Mouse (Mus musculus) forebrain, embryonic 11.5 days (tissue): ENCODE data around the gene Polr2c. TPM values are rescaled to one million over a fixed set of nuclear protein-coding genes. Genes with fewer than 3 reads are reported as not detected.
A peak's percentile ranks its signal among the peaks of the same experiment; 100 is the strongest.
"Not testable (repeated sequence)": the region's sequence is repeated elsewhere in the genome, so short reads cannot be mapped to it uniquely, and the experiment has no call there.

Source experiments
- ATAC-seq: fragments of 200-750 bp; cut with Nextera tagmentation; replicated peaks from 2 replicates; pipeline ENCODE4 v1.8.0; 2017; ENCODE audit warnings: moderate TSS enrichment; ENCODE audit not compliant: low FRiP score
- DNase-seq: peaks from one replicate; pipeline ENCODE4 v3.0.0-alpha.2; 2017; ENCODE audit warnings: low spot score
- H3K27ac ChIP-seq: fragments of 300-500 bp; sonication (generic); 2 replicates; pipeline ENCODE4 v1.5.1; 2014; ENCODE audit warnings: low read depth, low read length
- H3K27me3 ChIP-seq: fragments of 300-500 bp; sonication (generic); 2 replicates; pipeline ENCODE4 v1.6.1; 2014; ENCODE audit warnings: mild to moderate bottlenecking, low read length, mixed read lengths; ENCODE audit not compliant: control insufficient read depth, insufficient read depth
- H3K36me3 ChIP-seq: fragments of 300-500 bp; sonication (generic); 2 replicates; pipeline ENCODE4 v1.6.1; 2014; ENCODE audit warnings: mild to moderate bottlenecking, low read length, moderate library complexity, mixed read lengths; ENCODE audit not compliant: control insufficient read depth, insufficient read depth
- H3K4me1 ChIP-seq: fragments of 300-500 bp; sonication (generic); replicated peaks from 2 replicates; pipeline ENCODE4 v1.6.1; 2014; ENCODE audit warnings: low read length, mixed read lengths; ENCODE audit not compliant: control insufficient read depth, insufficient read depth
- H3K4me2 ChIP-seq: fragments of 300-500 bp; sonication (generic); 2 replicates; pipeline ENCODE4 v1.6.1; 2014; ENCODE audit warnings: low read depth, mild to moderate bottlenecking, low read length, moderate library complexity, mixed read lengths; ENCODE audit not compliant: severe bottlenecking
- H3K4me3 ChIP-seq: fragments of 300-500 bp; sonication (generic); 2 replicates; pipeline ENCODE4 v1.5.1; 2014; ENCODE audit warnings: low read depth, low read length
- H3K9ac ChIP-seq: fragments of 300-500 bp; sonication (generic); 2 replicates; pipeline ENCODE4 v1.6.1; 2014; ENCODE audit warnings: low read length
- H3K9me3 ChIP-seq: fragments of 300-500 bp; sonication (generic); 2 replicates; pipeline ENCODE4 v1.6.1; 2016; ENCODE audit warnings: low read length, mixed read lengths; ENCODE audit not compliant: control insufficient read depth
- WGBS: fragments of 180-500 bp; shearing (Covaris S2); extraction: QIAGEN DNeasy Blood & Tissue Kit; methylation state at CpG from one replicate; pipeline ENCODE4 v1.1.7; 2014; 5-methylcytosine and 5-hydroxymethylcytosine counted together
- polyA plus RNA-seq: library from polyadenylated mRNA; unstranded; fragments of >200 nt; fragmentation: Nextera tagmentation; extraction: Ambion mirVana; gene quantifications from 2 replicates; pipeline ENCODE4 v1.2.1, GENCODE M21; 2014

The Polr2c gene
- polyA plus RNA-seq, 1 experiment from 2014 or later, result 156 TPM

- not testable (repeated sequence) for H3K27ac ChIP-seq, H3K4me2 ChIP-seq, H3K9ac ChIP-seq, H3K9me3 ChIP-seq, H3K27me3 ChIP-seq, ATAC-seq, H3K4me3 ChIP-seq, H3K4me1 ChIP-seq, DNase-seq
- H3K36me3 ChIP-seq, result peaks cover 13% of the 10 kb centered on the region
- WGBS, result 87% methylated on average over 7 of the region's 7 CpGs
Measured at GRCm38 (mm10) chr8:94833901-94834405, 23.3 kb upstream of the Polr2c start.

GRCm38 (mm10) chr8:94835751-94836150, 21.5 kb upstream of the Polr2c start:
- H3K27me3 ChIP-seq, H3K9me3 ChIP-seq, ATAC-seq, H3K4me3 ChIP-seq, H3K9ac ChIP-seq, H3K4me2 ChIP-seq, H3K27ac ChIP-seq, H3K36me3 ChIP-seq, H3K4me1 ChIP-seq, DNase-seq: not testable (repeated sequence)
- WGBS, result 98% methylated on average over 13 of the region's 13 CpGs

GRCm38 (mm10) chr8:94836456-94837240, 20.6 kb upstream of the Polr2c start:
- H3K4me2 ChIP-seq, result peak overlapping the region; percentile 61
- H3K27ac ChIP-seq, result no peak overlapping the region
- H3K4me1 ChIP-seq, result peaks cover 4% of the 10 kb centered on the region; the same call in 1 of the 2 replicates
- no peaks in the 10 kb centered on the region for H3K9me3 ChIP-seq
- 82% methylated on average over 11 of the region's 11 CpGs for WGBS
- H3K27me3 ChIP-seq, result no peaks in the 10 kb centered on the region
- no peak for ATAC-seq
- H3K36me3 ChIP-seq, result 0 out of 2 replicates have a peak, but pooled peaks cover under 1% of the 10 kb centered on the region
- DNase-seq, result no peak
- peak overlapping the region; percentile 94; the same call in 1 of the 2 replicates for H3K4me3 ChIP-seq
- H3K9ac ChIP-seq, result no peak overlapping the region

GRCm38 (mm10) chr8:94837662-94838574, 19.3 kb upstream of the Polr2c start, which contains the start of the genes Coq9 and Ciapin1:
Gene Coq9, plus strand, starts transcription at chr8:94838321.
Gene Ciapin1, minus strand, starts transcription at chr8:94838358.
- peak; percentile 98 for ATAC-seq
- peak within 1 kb of the TSS; percentile 71; the same call in 1 of the 2 replicates for H3K27ac ChIP-seq
- no peaks in the 10 kb centered on the region for H3K9me3 ChIP-seq
- H3K4me1 ChIP-seq, result peaks cover 4% of the 10 kb centered on the region; the same call in 1 of the 2 replicates
- H3K36me3 ChIP-seq, result no peaks in the 10 kb centered on the region
- H3K4me2 ChIP-seq, result peak within 1 kb of the TSS; percentile 61
- no peaks in the 10 kb centered on the region for H3K27me3 ChIP-seq
- WGBS, result under 1% methylated on average over 82 of the region's 82 CpGs
- DNase-seq, result peak; percentile 98
- peak within 1 kb of the TSS; percentile 90 for H3K9ac ChIP-seq
- peak within 1 kb of the TSS; percentile 94 for H3K4me3 ChIP-seq

- under 1% methylated on average over 24 of the region's 24 CpGs for WGBS
Measured at GRCm38 (mm10) chr8:94838600-94838999, 18.6 kb upstream of the Polr2c start.

GRCm38 (mm10) chr8:94841183-94841582, 16.1 kb upstream of the Polr2c start:
- DNase-seq, result no peak
- H3K4me1 ChIP-seq, result peaks cover 4% of the 10 kb centered on the region; the same call in 1 of the 2 replicates
- 57% methylated on average over 2 of the region's 2 CpGs for WGBS
- H3K4me3 ChIP-seq, result no peak overlapping the region
- no peaks in the 10 kb centered on the region for H3K36me3 ChIP-seq
- no peaks in the 10 kb centered on the region for H3K27me3 ChIP-seq
- no peak overlapping the region for H3K4me2 ChIP-seq
- H3K27ac ChIP-seq, result no peak overlapping the region
- ATAC-seq, result no peak
- no peak overlapping the region for H3K9ac ChIP-seq
- H3K9me3 ChIP-seq, result no peaks in the 10 kb centered on the region

More at GRCm38 (mm10) chr8:94838600-94838999, 18.6 kb upstream of the Polr2c start:
- Histone ChIP-seq H3K9me3 (no peaks in the 10 kb centered on the region), H3K36me3 (no peaks in the 10 kb centered on the region), H3K27me3 (no peaks in the 10 kb centered on the region), H3K4me3 (peak overlapping the region; percentile 94), H3K4me2 (peak overlapping the region; percentile 61), H3K4me1 (peaks cover 4% of the 10 kb centered on the region; the same call in 1 of the 2 replicates), H3K27ac (peak overlapping the region; percentile 71; the same call in 1 of the 2 replicates), H3K9ac (peak overlapping the region; percentile 90)
- DNase-seq (no peak), ATAC-seq (peak; percentile 71)

GRCm38 (mm10) chr8:94850049-94850448, 7.2 kb upstream of the Polr2c start:
- Histone ChIP-seq H3K4me3 (no peak overlapping the region), H3K27me3 (no peaks in the 10 kb centered on the region), H3K4me1 (no peaks in the 10 kb centered on the region), H3K9me3 (no peaks in the 10 kb centered on the region), H3K4me2 (no peak overlapping the region), H3K9ac (no peak overlapping the region), H3K36me3 (no peaks in the 10 kb centered on the region; the same call in 1 of the 2 replicates), H3K27ac (no peak overlapping the region)
- 95% methylated on average over 5 of the region's 5 CpGs for WGBS
- DNase-seq (no peak), ATAC-seq (no peak)

GRCm38 (mm10) chr8:94854761-94855160, 2.5 kb upstream of the Polr2c start:
- H3K4me3 ChIP-seq, DNase-seq, H3K27ac ChIP-seq, H3K9ac ChIP-seq, H3K4me2 ChIP-seq, H3K9me3 ChIP-seq, H3K4me1 ChIP-seq, ATAC-seq, H3K36me3 ChIP-seq, H3K27me3 ChIP-seq: not testable (repeated sequence)
- WGBS, result 89% methylated on average over 11 of the region's 11 CpGs
